Mouse (Mus musculus): ENCODE results near the gene Cdk13. TPM values are rescaled to one million over a fixed set of nuclear protein-coding genes. Genes with fewer than 3 reads are reported as not detected.

The Cdk13 gene
- total RNA-seq, 2 experiments from 2014 or later, result 49.9 to 67.0 TPM

DNA sequence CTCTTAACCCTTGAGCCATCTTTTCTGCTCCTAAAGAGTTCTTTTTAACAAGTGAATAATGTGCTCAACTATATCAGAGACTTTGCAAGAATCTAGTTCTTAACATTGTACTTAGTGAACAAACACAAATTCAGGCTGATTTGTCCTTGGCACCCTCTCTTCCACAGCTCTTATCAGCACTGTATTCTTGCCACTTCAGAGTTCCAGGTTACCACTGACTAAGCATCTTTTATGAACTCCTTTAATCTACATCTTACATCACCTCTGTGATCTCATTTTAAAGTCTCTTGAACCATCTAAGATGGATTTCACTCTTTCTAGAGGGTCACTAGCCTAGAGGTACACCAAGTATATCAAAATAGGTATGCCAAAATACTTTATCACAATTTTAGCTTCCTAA is 29.5 kb downstream of the Cdk13 start:
- intact Hi-C loops (cut with DNase I), result no loop called here
- no peak for DNase-seq (ENCODE audit: low spot score in 2 of 2)

DNA sequence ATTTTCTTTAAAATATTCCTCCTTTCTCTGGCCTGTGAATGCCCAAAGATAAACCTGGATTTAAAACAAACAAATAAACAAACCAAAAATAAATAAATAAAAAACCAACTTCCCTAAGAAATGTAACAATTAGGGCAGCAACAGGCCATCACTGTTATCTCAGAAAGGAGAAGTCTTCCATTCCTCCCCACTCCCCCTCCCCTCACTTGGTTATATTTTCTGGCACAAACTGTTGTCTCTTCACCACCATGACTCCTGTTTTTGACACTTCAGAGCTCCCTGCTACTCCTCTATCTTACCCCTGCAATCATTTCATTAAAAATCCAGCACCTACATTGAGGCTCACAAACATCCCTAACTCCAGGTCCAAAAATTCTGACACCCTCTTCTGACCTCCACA is 31.8 kb downstream of the Cdk13 start:
- DNase-seq (ENCODE audit: low spot score in 2 of 2), result no peak
- intact Hi-C loops (cut with DNase I), result loop anchor here (2.0 kb wide), 1 partner anchor 30 kb away; no protein-coding TSS in a partner anchor

DNA sequence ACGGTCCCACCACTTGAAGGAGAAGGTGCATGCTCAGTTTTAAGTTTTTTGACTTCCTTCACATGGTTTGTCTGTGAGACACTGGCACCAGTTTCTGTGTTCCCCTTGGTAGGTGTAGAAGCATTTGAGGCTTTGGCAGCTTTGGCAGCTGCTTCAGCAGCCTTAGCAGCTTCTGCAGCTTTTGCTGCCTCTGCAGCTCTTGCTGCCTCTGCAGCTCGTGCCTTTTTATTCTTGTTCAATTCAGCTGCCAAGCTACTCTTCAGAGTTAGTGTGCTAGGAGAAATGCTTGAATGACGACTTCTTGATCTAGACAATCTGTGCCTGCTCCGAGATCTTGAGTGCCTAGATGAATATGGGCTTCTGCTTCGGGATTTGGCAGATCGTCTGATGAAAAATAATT is 32.3 kb downstream of the Cdk13 start:
- intact Hi-C loops (cut with DNase I), result loop anchor here (2.0 kb wide), 1 partner anchor 30 kb away; no protein-coding TSS in a partner anchor
- peak; percentile 31 to 47 for DNase-seq (ENCODE audit: low spot score in 2 of 2)

- intact Hi-C loops (cut with DNase I), result no loop called here
- DNase-seq (ENCODE audit: low spot score in 2 of 2), result no peak
Observed at GRCm38 (mm10) chr13:17762405-17762804, 42.5 kb downstream of the Cdk13 start.

DNA sequence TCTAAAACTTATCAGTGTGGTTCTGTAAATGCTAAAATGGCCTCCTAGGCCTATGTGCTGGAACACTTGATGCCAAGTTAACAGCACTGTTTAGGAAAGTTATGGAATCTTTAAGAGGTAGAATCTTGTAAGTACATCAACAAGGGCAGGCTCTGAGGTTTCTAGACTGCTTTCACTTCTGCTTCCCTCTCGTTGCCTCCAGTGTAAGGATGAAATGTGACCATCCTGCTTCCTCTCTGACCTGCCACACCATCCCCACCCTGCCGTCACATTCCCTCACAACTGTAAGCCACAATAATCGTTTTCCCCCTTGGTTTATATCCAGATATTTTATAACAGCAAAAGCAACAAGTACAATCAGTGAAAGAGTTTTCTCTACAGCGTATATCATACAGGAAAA is 49.9 kb downstream of the Cdk13 start:
- intact Hi-C loops (cut with DNase I), result no loop called here
- DNase-seq (ENCODE audit: low spot score in 2 of 2), result no peak

DNA sequence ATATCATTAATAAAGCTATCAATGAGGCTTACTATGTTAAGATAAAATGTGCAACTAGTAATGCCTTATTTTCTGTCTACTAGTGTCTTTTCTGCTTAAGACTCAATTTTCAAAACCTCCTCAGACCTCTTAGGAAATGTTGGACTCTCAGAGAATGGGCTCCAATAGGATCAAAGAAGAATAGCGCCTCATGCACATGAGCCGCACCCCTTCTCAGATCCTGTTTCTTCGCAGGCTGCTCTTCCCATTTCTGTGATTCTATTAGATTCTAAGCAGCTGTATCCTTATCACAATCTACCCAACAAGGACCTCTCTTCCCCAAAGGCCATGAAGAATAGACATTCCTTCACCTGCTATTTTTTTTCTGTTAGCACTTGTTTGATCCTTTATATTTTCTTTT is 76.1 kb downstream of the Cdk13 start:
- intact Hi-C loops (cut with DNase I), result no loop called here
- DNase-seq (ENCODE audit: low spot score in 2 of 2), result no peak

GRCm38 (mm10) chr13:17727922-17728321 is 77.0 kb downstream of the Cdk13 start:
- intact Hi-C loops (cut with DNase I), result no loop called here
- no peak for DNase-seq (ENCODE audit: low spot score in 2 of 2)

- no peak for DNase-seq (ENCODE audit: low spot score in 2 of 2)
- intact Hi-C loops (cut with DNase I), result no loop called here
Observed at GRCm38 (mm10) chr13:17717357-17717756, 87.5 kb downstream of the Cdk13 start.

- intact Hi-C loops (cut with DNase I), result no loop called here
- DNase-seq (ENCODE audit: low spot score in 2 of 2), result no peak
Observed at GRCm38 (mm10) chr13:17708784-17709311, 96.0 kb downstream of the Cdk13 start.

DNA sequence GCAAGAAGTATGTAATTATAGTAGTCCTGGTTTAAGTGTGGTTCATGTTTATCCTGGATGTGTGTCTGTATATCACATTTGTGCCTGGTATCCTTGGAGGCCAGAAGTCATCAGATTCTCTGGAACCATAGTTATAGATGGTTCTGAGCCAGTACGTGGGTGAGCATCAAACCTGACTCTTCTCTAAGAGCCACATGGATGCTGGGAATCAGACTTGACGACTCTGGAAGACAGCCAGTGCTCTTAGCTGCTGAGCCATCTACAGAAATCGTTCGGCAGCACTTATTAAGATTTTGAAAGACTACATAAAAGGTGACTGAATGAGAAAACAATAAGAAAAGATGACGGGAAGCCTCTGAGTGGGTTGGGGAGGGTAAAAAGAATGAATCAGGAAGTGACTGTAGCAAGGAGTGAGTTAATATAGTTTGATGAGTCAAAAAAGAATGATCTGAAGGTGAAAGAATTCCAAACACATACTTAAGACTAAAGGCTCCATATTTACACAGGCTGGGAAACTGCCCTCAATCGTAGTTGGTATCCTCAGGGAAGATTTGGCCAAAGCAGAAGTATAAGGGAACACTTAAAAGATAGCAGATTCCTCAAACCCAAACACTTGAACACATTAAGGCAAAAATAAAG is 99.6 kb downstream of the Cdk13 start:
- DNase-seq (ENCODE audit: low spot score in 2 of 2), result no peak
- intact Hi-C loops (cut with DNase I), result no loop called here

- intact Hi-C loops (cut with DNase I), result no loop called here
Observed at GRCm38 (mm10) chr13:17702311-17702710, 102.6 kb downstream of the Cdk13 start.

GRCm38 (mm10) chr13:17701322-17701721 is 103.6 kb downstream of the Cdk13 start:
- DNase-seq (ENCODE audit: low spot score in 2 of 2), result no peak
- intact Hi-C loops (cut with DNase I), result no loop called here

More at GRCm38 (mm10) chr13:17702311-17702710, 102.6 kb downstream of the Cdk13 start:
- DNase-seq (ENCODE audit: low spot score in 2 of 2), result no peak

DNA sequence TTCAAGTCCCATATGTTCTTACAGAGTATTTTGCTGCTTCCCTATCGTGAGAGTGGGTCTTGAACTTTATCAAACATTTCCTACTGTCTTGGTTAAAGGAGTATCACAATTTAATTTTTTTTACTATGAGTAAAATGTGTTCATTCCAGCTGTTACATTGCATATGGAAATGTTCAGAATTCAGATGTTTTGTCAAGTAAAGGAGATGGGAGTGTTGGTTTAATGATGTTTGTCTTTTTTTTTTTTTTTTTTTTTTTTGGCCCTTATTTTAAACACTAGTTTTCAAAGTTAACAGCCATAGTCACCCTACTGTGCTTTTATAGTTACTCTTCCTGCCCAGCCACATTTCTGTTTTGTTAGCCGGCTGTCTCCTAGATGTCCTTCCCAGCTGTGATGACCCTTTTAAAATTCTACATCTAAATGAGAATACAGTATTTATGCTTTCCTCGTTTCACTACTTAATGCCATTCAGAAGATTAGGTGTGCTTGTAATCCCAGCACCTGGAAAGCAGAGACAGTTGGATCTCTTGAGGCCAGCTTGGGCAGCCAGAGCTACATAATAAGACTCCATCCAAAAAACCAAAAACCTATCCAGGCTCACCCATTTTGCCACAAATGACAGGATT is 104.7 kb downstream of the Cdk13 start:
- intact Hi-C loops (cut with DNase I), result no loop called here
- no peak for DNase-seq (ENCODE audit: low spot score in 2 of 2)

DNA sequence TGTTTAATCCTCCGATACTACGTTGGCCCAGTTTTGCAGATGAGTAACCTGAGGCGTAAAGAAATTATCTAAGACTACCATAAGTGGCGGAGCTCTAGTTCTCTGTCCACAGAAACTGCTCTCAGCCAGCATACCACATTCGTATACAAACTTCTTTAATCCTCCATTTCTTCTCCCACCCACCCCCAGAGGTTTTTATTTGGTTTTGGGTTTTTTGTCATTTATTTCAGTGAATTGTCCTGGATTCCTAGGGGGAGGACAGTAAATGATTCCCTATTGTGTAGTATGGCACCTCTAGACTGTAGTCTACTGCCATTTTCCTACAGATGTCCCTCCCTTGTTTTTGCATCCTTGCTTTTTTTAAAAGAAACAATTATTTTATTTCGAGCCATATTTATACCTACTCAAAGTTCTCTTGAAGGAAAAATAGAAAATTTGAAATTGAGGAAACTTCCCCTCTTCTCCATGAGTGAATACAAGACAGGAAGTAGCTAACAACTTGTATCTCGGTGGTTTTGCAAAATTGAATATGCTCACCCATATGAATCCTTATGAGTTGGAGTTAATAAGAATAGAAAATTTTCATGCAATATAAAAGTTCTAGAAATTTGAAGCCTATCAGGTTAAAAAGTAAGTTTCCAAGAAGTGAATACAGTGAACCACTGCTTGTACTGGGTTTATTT is 108.9 kb downstream of the Cdk13 start:
- no peak for DNase-seq (ENCODE audit: low spot score in 2 of 2)
- intact Hi-C loops (cut with DNase I), result loop anchor here (2.0 kb wide), 1 partner anchor 109 kb away; the partner anchor contains the start of gene Cdk13

DNA sequence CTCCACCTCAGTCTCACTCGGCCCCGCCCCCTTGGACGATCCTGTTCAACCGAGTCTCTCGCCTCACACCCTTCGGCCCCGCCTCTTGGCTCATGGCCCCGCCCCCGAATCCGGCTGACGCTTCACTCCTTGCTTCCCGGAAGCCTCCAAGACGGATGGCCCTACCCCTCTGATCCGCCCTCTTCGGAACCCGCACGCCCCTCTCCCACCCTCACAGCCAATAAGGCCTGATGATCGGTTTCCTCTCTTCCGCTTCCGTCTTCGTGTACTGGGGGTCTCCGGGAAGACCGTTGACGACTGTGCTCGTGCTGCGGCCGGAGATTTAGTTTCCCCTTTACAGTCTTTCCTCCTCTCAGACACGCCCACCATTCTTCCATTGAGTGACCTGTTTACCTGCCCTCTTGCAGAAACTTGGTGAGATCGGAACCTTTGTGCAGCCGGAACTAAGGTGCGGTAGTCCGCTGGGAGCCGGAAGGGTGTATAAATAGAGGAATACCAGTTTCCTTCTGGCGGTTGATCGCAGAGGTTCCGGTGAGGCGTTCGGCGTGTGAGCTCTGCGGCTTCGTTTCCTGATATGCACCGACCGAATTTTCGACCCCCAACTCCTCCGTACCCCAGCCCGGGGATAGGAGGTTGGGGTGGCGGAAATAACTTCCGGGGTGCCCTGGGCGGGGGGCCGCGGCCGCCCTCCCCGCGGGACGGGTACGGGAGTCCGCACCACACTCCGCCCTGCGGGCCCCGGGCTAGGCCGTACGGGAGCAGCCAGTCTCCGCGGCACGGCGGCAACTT is 109.8 kb downstream of the Cdk13 start, which contains the start of the genes Mplkip and Sugct:
Mplkip (plus strand) TSS at position 282 of the 789 bp plus-strand sequence.
Sugct (minus strand) TSS at position 643 of the 789 bp plus-strand sequence.
- intact Hi-C loops (cut with DNase I), result loop anchor here (2.0 kb wide), 1 partner anchor 110 kb away; the partner anchor contains the start of gene Cdk13
- DNase-seq (ENCODE audit: low spot score in 2 of 2), result peak; percentile 98 to 99

DNA sequence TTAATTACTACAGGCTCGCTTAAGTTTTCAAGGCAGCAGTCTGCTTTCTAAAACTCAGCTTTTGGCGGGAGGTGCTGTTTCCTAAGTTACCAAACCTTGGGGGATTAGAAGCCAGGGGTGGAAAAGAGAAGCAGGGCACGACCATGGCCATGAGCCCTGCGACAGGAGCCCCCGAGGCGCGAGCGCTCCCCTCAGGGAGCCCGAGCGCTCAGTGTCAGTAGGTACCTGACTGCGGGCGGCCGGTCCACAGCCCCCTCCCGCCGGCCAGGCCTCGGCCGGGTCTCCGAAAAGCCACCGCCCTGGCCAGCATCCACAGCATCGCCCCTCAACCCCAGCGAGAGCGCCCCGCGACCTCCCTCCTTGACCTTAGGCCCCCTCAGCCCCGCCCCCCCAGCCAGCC is 110.5 kb downstream of the Cdk13 start:
- intact Hi-C loops (cut with DNase I), result loop anchor here (2.0 kb wide), 1 partner anchor 110 kb away; the partner anchor contains the start of gene Cdk13

DNA sequence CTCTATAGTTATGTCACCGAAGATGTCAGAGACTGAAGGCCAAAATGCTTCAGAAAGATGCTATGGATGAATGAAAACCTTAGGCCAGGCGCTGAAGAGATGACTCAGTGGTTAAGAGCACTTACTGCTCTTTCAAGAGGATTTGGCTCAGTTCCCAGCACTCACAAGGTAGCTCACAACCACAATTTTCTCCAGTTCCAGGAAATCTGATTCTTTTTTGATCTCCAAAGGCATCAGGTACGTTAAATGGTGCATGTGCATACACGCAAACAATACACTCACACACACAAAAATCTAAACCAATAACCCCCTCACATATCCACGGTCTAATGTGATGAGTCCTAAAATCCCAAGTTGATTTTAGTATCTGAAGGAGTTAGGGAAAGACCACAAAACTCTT is 111.1 kb downstream of the Cdk13 start:
- intact Hi-C loops (cut with DNase I), result loop anchor here (2.0 kb wide), 1 partner anchor 111 kb away; the partner anchor contains the start of gene Cdk13
- no peak for DNase-seq (ENCODE audit: low spot score in 2 of 2)

More for the DNA sequence above, 110.5 kb downstream of the Cdk13 start:
- no peak for DNase-seq (ENCODE audit: low spot score in 2 of 2)

- intact Hi-C loops (cut with DNase I), result no loop called here
- DNase-seq (ENCODE audit: low spot score in 2 of 2), result no peak
Observed at GRCm38 (mm10) chr13:17691436-17691835, 113.5 kb downstream of the Cdk13 start.

DNA sequence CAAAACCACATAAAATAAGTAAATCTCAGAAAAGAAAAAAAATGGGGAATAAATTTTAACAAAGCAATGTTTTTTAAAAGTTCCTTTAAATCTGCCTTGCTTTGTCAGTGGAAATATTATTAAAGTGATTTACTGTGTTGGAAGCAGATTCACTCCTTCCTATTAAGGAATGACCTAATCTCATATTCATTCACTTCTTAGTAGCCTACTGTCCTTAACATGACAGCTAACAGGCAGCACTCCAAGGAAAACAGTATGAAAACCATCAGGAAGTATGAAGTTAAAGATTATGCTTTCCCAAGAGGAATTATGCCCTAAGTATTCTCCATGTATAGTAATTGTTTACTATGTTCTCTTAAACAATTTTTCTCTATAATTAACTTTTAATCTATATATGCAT is 114.2 kb downstream of the Cdk13 start:
- DNase-seq (ENCODE audit: low spot score in 2 of 2), result no peak
- intact Hi-C loops (cut with DNase I), result no loop called here
